Mouse (Mus musculus) cerebellum, adult 2 months (tissue): ENCODE measurements around the gene Fam19a5.

ENCODE experiments used
- CTCF ChIP-seq: fragments of 200-500 bp; IDR thresholded peaks from 2 replicates; pipeline ENCODE4 v1.5.1; 2011; ENCODE audit warnings: low read depth, mild to moderate bottlenecking, control low read depth, low read length, moderate library complexity, borderline replicate concordance; ENCODE audit not compliant: insufficient read depth
- POLR2A ChIP-seq: fragments of 200-500 bp; IDR thresholded peaks from 2 replicates; pipeline ENCODE4 v1.6.1; 2011; ENCODE audit warnings: low read length, control low read depth, borderline replicate concordance; ENCODE audit not compliant: insufficient read depth

GRCm38 (mm10) chr15:87624610-87625091 is 80.6 kb downstream of the Fam19a5 start:
- TF ChIP-seq CTCF: no peak
- TF ChIP-seq POLR2A: no peak
